ENCODE assay signal across 8 mouse cellular contexts in the genomic region with DNA sequence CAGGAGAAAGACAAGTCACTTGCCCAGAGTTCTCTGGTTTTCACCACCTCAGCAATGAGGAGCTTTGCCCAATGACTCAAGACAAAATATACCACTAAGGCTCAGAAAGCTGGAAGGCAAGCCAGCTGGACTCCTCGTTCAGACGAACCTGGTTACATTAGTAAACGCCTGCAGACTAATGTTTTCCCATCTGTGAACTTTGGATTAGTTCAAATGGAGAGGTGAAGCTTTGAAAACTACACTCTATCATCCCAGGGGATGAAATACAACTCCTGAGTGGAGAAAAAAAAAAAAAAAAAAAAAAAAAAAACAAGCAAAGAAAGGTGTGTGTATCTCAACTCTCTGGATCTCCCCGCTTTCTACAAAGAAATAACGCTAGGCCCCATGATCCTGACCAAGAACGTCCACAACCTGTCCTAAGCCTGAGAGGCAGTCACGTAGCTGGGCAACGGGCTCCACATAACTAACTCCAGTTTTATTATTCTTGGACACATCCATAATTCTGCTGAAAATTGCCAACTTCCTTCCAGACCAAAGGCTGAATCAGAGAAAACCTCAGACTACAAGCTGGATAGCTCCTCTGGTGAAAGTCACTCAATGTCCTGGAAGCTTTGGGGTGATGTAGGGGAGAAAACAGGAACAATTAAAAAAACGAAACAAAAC. TPM values are rescaled to one million over a fixed set of nuclear protein-coding genes. Genes with fewer than 3 reads are reported as not detected.
A peak's percentile ranks its signal among the peaks of the same experiment; 100 is the strongest.
DNase-seq lines count a peak whose midpoint lies in the region; ATAC-seq and TF ChIP-seq lines count a peak whose summit lies in the region.

No protein-coding gene starts in this region.

- DNase-seq in CD4-positive, CD25-positive, alpha-beta regulatory T cell, adult 2 months (ENCODE audit: low read depth, low spot score): peak; percentile 7
- DNase-seq in retina, embryonic 14.5 days (ENCODE audit: low spot score): peak; percentile 11
- no peak for DNase-seq in retina, postnatal 1 day
- DNase-seq in limb, embryonic 14.5 days (ENCODE audit: low spot score): peak; percentile 22
- DNase-seq in left cerebral cortex, postnatal 4 days: no peak
- DNase-seq in testis, postnatal 10 days (ENCODE audit: low spot score): no peak
- no peak for DNase-seq in cerebellum, postnatal 36 days

- H3K4me1 ChIP-seq in limb, embryonic 14.5 days (ENCODE audit: control insufficient read depth, insufficient read depth, low read length): 0 out of 2 replicates have a peak, but pooled peaks cover 13% of the 10 kb centered on the region

- no peaks in the 10 kb centered on the region for H3K36me3 ChIP-seq in limb, embryonic 14.5 days (ENCODE audit: control insufficient read depth, insufficient read depth, low read length)

- no peaks in the 10 kb centered on the region for H3K9me3 ChIP-seq in limb, embryonic 14.5 days (ENCODE audit: control insufficient read depth, low read length)

- no peaks in the 10 kb centered on the region for H3K27me3 ChIP-seq in limb, embryonic 14.5 days (ENCODE audit: control insufficient read depth, insufficient read depth, low read length)

- intact Hi-C loops in left cerebral cortex, postnatal 4 days (cut with DNase I): loop anchor here (5.0 kb wide), 1 partner anchor 71 kb away; no protein-coding TSS in a partner anchor

- H3K4me3 ChIP-seq in limb, embryonic 14.5 days (replicated peaks; ENCODE audit: low read length): peak overlapping the region; percentile 55

- peak overlapping the region; percentile 94 for H3K4me2 ChIP-seq in limb, embryonic 14.5 days (replicated peaks; ENCODE audit: low read depth, low read length, severe bottlenecking)

- no peak for TF ChIP-seq POLR2A in limb, embryonic 14.5 days (IDR thresholded peaks at IDR 0.05; ENCODE audit: borderline replicate concordance, extremely low read depth, insufficient read depth, insufficient read length)

- ATAC-seq in CD4-positive, CD25-positive, alpha-beta regulatory T cell, adult 4 months: no peak
- no peak for ATAC-seq in limb, embryonic 14.5 days (ENCODE audit: low FRiP score, low read depth)

- no peak overlapping the region for H3K27ac ChIP-seq in limb, embryonic 14.5 days (replicated peaks; ENCODE audit: low read depth, low read length)

- peak overlapping the region; percentile 68; the same call in 1 of the 2 replicates for H3K9ac ChIP-seq in limb, embryonic 14.5 days (ENCODE audit: low read depth, low read length, severe bottlenecking)

- WGBS in limb, embryonic 14.5 days: 34% methylated on average over 9 of the region's 9 CpGs

RNA-seq across cellular contexts. Expression of gene Slc1a4, which starts 1.4 kb away (rescaled TPM):
- polyA plus RNA-seq in CD4-positive, CD25-positive, alpha-beta regulatory T cell, adult 4 months (2017; shearing (Covaris generic)): under 1 TPM; 0.13 to 0.70 TPM
- polyA plus RNA-seq in limb, embryonic 14.5 days (2012; rRNA removed): 15.1 and 18.5 TPM in 2 replicates
- 20.1 and 21.8 TPM in 2 replicates for polyA plus RNA-seq in limb, embryonic 14.5 days (2014; fragmentation: Nextera tagmentation; extraction: Ambion mirVana)
- 100 to 1,000 TPM in 1 of 2 experiments, 10 to 100 TPM in 1; 92.6 to 101 TPM for total RNA-seq in left cerebral cortex, postnatal 4 days (2021)

Comparison
In these comparisons a context has a peak if more than half of its experiments do, and no peak if none do; other contexts are left out.
1. DNase-seq: peak in CD4-positive, CD25-positive, alpha-beta regulatory T cell, adult 2 months (single experiment), retina, embryonic 14.5 days (single experiment) and limb, embryonic 14.5 days (single experiment); none in retina, postnatal 1 day (single experiment), left cerebral cortex, postnatal 4 days (single experiment), testis, postnatal 10 days (single experiment) and cerebellum, postnatal 36 days (0 of 2).
2. RNA of gene Slc1a4, which starts 1.4 kb away (polyA plus RNA-seq): 15.1 to 21.8 TPM in limb, embryonic 14.5 days; 0.13 to 0.70 TPM in CD4-positive, CD25-positive, alpha-beta regulatory T cell, adult 4 months; every median in the first group is over 4 times any median in the second.